Mouse (Mus musculus) neutrophil, adult 59 days (primary cell): ENCODE measurements around the gene Slc6a13. TPM values are rescaled to one million over a fixed set of nuclear protein-coding genes. Genes with fewer than 3 reads are reported as not detected.

Experiments
- total RNA-seq, 2 experiments: library from RNA; stranded (reverse); gene quantifications; 1 replicate in 1 of 2; 2 replicates in 1 of 2; pipeline ENCODE4 v1.2.4; 2023

The Slc6a13 gene
- total RNA-seq: 1 to 10 TPM; 3.0 to 4.2 TPM

GRCm38 (mm10) chr6:121299954-121300353 lies at the start of gene Slc6a13:
TSS of gene Slc6a13 (plus strand) at chr6:121300227.

DNA sequence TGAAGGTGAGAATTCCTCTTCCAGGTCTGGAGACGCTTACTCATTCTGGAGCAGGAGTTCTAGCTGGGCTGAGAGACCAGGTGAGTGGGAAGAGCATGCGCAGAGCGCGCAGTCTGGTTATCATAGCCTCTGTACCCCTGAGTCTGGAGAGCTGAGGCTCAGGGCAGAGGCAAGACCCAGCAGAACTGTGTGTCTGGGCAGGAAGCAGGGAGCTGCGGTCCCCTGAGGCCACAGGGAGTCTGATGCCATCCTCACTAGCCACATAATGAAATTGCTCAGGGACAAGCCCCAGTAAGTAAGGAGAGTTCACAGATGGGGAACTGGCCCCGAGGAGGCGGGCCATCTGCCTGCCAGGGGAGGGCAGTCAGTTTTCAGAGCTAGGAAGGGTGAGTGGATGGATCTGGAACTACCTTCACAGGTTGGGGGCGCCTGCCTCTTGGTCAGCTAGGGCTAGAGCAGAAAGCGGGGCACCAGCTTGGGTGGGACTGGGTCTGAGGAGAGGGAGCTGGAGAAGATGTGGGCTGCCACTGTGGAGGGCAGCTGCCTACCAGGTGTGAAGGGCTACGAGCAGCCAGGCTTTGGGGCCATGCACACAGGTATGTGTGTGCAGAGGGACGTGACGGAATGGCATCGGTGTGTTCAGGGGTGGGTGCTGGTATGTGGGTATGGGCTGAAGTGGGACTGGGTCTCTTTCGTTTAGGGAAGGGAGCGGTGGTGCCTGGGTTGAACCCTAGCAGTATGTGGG lies 43.2 kb downstream of the Slc6a13 start, which contains the start of gene Slc6a12:
Gene Slc6a12, plus strand, starts transcription at position 51 of the 745 bp plus-strand sequence.

Other genes starting within 250 kb of the Slc6a13 start
- gene Mical3, start 169.2 kb upstream of the Slc6a13 start, total RNA-seq: 1 to 10 TPM; 6.4 to 9.7 TPM
- 1 to 10 TPM; 3.0 TPM for gene Pex26, start 116.6 kb upstream of the Slc6a13 start, total RNA-seq
- 10 to 100 TPM in 1 of 2 experiments, 1 to 10 TPM in 1; 8.7 to 10.1 TPM for gene Tuba8, start 89.5 kb upstream of the Slc6a13 start, total RNA-seq
- 1 to 10 TPM; 5.0 to 6.5 TPM for gene Usp18, start 54.3 kb upstream of the Slc6a13 start, total RNA-seq
- 10 to 100 TPM; 26.9 to 32.0 TPM for gene Slc6a12, start 42.8 kb downstream of the Slc6a13 start, total RNA-seq
- gene Iqsec3, start 173.5 kb downstream of the Slc6a13 start, total RNA-seq: not detected